Mouse (Mus musculus): ENCODE data around the gene Ccdc138. TPM values are rescaled to one million over a fixed set of nuclear protein-coding genes. Genes with fewer than 3 reads are reported as not detected.

The Ccdc138 gene
- total and polyA plus RNA-seq, 2 experiments from 2014 or later: 2.0 to 6.4 TPM

GRCm38 (mm10) chr10:58616565-58616964 lies 118.8 kb downstream of the Ccdc138 start:
- Histone ChIP-seq H3K4me3 (ENCODE audit: low read length) (no peak overlapping the region), H3K9ac (replicated peaks; ENCODE audit: low read length) (no peak overlapping the region), H3K4me1 (ENCODE audit: insufficient read depth, low read length) (no peaks in the 10 kb centered on the region), H3K27me3 (ENCODE audit: insufficient read depth, low read length) (no peaks in the 10 kb centered on the region), H3K27ac (no peak overlapping the region), H3K4me2 (ENCODE audit: low read depth, low read length) (no peak overlapping the region), H3K36me3 (ENCODE audit: insufficient read depth, low read length) (no peaks in the 10 kb centered on the region), H3K9me3 (ENCODE audit: low read length) (no peaks in the 10 kb centered on the region)
- DNase-seq (ENCODE audit: low spot score): no peak
- no peak for TF ChIP-seq CTCF (IDR thresholded peaks at IDR 0.05; ENCODE audit: low read depth)
- WGBS: 84% methylated on average over 5 of the region's 5 CpGs
- ATAC-seq: no peak

- 61% methylated on average over 17 of the region's 17 CpGs for WGBS
- Histone ChIP-seq H3K4me3 (ENCODE audit: low read length) (no peak overlapping the region), H3K4me1 (ENCODE audit: insufficient read depth, low read length) (no peaks in the 10 kb centered on the region), H3K4me2 (ENCODE audit: low read depth, low read length) (no peak overlapping the region), H3K27me3 (ENCODE audit: insufficient read depth, low read length) (no peaks in the 10 kb centered on the region), H3K27ac (no peak overlapping the region), H3K36me3 (ENCODE audit: insufficient read depth, low read length) (no peaks in the 10 kb centered on the region), H3K9ac (replicated peaks; ENCODE audit: low read length) (no peak overlapping the region), H3K9me3 (ENCODE audit: low read length) (no peaks in the 10 kb centered on the region)
- DNase-seq (ENCODE audit: low spot score) (peak; percentile 53), ATAC-seq (peak; percentile 46)
- no peak for TF ChIP-seq CTCF (IDR thresholded peaks at IDR 0.05; ENCODE audit: low read depth)
These were observed 120.9 kb downstream of the Ccdc138 start for GRCm38 (mm10) chr10:58618501-58619216.

- no peaks in the 10 kb centered on the region for H3K9me3 ChIP-seq (ENCODE audit: low read length)
- no peak overlapping the region for H3K27ac ChIP-seq
- DNase-seq (ENCODE audit: low spot score) (no peak), ATAC-seq (no peak)
- H3K4me3 ChIP-seq (ENCODE audit: low read length): no peak overlapping the region
- H3K4me1 ChIP-seq (ENCODE audit: insufficient read depth, low read length): no peaks in the 10 kb centered on the region
- no peaks in the 10 kb centered on the region for H3K27me3 ChIP-seq (ENCODE audit: insufficient read depth, low read length)
- 50% methylated on average over 4 of the region's 4 CpGs for WGBS
- no peak for TF ChIP-seq CTCF (IDR thresholded peaks at IDR 0.05; ENCODE audit: low read depth)
- H3K4me2 ChIP-seq (ENCODE audit: low read depth, low read length): no peak overlapping the region
- no peak overlapping the region for H3K9ac ChIP-seq (replicated peaks; ENCODE audit: low read length)
- H3K36me3 ChIP-seq (ENCODE audit: insufficient read depth, low read length): no peaks in the 10 kb centered on the region
These were observed 121.5 kb downstream of the Ccdc138 start for GRCm38 (mm10) chr10:58619266-58619665.

- Histone ChIP-seq H3K4me1 (ENCODE audit: insufficient read depth, low read length) (no peaks in the 10 kb centered on the region), H3K9me3 (ENCODE audit: low read length) (no peaks in the 10 kb centered on the region), H3K27ac (no peak overlapping the region), H3K4me3 (ENCODE audit: low read length) (no peak overlapping the region), H3K9ac (replicated peaks; ENCODE audit: low read length) (no peak overlapping the region), H3K36me3 (ENCODE audit: insufficient read depth, low read length) (no peaks in the 10 kb centered on the region), H3K4me2 (ENCODE audit: low read depth, low read length) (no peak overlapping the region), H3K27me3 (ENCODE audit: insufficient read depth, low read length) (no peaks in the 10 kb centered on the region)
- no peak for TF ChIP-seq CTCF (IDR thresholded peaks at IDR 0.05; ENCODE audit: low read depth)
- 74% methylated on average over 12 of the region's 12 CpGs for WGBS
- no peak for DNase-seq (ENCODE audit: low spot score)
- ATAC-seq: no peak
These were observed 127.3 kb downstream of the Ccdc138 start for GRCm38 (mm10) chr10:58624848-58625711.

Other genes with a start within 250 kb of the Ccdc138 start
- gene Gcc2, start 242.5 kb upstream of the Ccdc138 start, total RNA-seq (2014; rRNA removed): 29.9 and 32.0 TPM in 2 replicates
- gene Gcc2, start 242.5 kb upstream of the Ccdc138 start, polyA plus RNA-seq (2015; fragmentation: Nextera tagmentation; extraction: Ambion mirVana): 109 and 113 TPM in 2 replicates
- gene Lims1, start 174.5 kb upstream of the Ccdc138 start, total RNA-seq (2014; rRNA removed): 31.6 and 38.5 TPM in 2 replicates
- 55.7 and 58.7 TPM in 2 replicates for gene Lims1, start 174.5 kb upstream of the Ccdc138 start, polyA plus RNA-seq (2015; fragmentation: Nextera tagmentation; extraction: Ambion mirVana)
- gene Ranbp2, start 51.0 kb upstream of the Ccdc138 start, total RNA-seq (2014; rRNA removed): 32.1 and 32.6 TPM in 2 replicates
- 12.9 and 13.5 TPM in 2 replicates for gene Ranbp2, start 51.0 kb upstream of the Ccdc138 start, polyA plus RNA-seq (2015; fragmentation: Nextera tagmentation; extraction: Ambion mirVana)
- gene Edar, start 177.7 kb downstream of the Ccdc138 start, total RNA-seq (2014; rRNA removed): 0.11 and 0.16 TPM in 2 replicates
- 0.08 TPM in 2 replicates for gene Edar, start 177.7 kb downstream of the Ccdc138 start, polyA plus RNA-seq (2015; fragmentation: Nextera tagmentation; extraction: Ambion mirVana)
- not detected in 2 replicates for gene Gm17542, start 220.3 kb downstream of the Ccdc138 start, total RNA-seq (2014; rRNA removed)
- gene Gm17542, start 220.3 kb downstream of the Ccdc138 start, polyA plus RNA-seq (2015; fragmentation: Nextera tagmentation; extraction: Ambion mirVana): not detected in 2 replicates

Data from hindbrain, postnatal 0 days (tissue).